Mouse (Mus musculus) activated CD4-positive, CD25-positive, alpha-beta regulatory T cell, adult 4 months (primary cell): ENCODE results near the gene Slc35e1. TPM values are rescaled to one million over a fixed set of nuclear protein-coding genes. Genes with fewer than 3 reads are reported as not detected.

Experiments
- ATAC-seq: one replicate; pipeline ENCODE4 v1.8.0; 2017
- polyA plus RNA-seq, 2 experiments: library from polyadenylated mRNA; unstranded; fragments of 100-300 nt; shearing (Covaris generic); gene quantifications; one replicate each; pipeline ENCODE4 v1.2.1; 2017

Slc35e1 gene
- polyA plus RNA-seq, 2 experiments from 2014 or later, result 6.9 to 7.3 TPM

- no peak for ATAC-seq
Measured at GRCm38 (mm10) chr8:72485456-72486199, 6.8 kb downstream of the Slc35e1 start.

GRCm38 (mm10) chr8:72474826-72475546, 17.4 kb downstream of the Slc35e1 start, which contains the start of gene Cherp:
Cherp (minus strand) TSS chr8:72475226.
- ATAC-seq, result peak; percentile 92

- no peak for ATAC-seq
Measured at GRCm38 (mm10) chr8:72470684-72471083, 21.7 kb downstream of the Slc35e1 start.

- ATAC-seq, result no peak
Measured at GRCm38 (mm10) chr8:72469984-72470383, 22.4 kb downstream of the Slc35e1 start.

GRCm38 (mm10) chr8:72469243-72469642, 23.2 kb downstream of the Slc35e1 start:
- no peak for ATAC-seq

GRCm38 (mm10) chr8:72464211-72464610, 28.2 kb downstream of the Slc35e1 start:
- no peak for ATAC-seq

- ATAC-seq, result no peak
Measured at GRCm38 (mm10) chr8:72459881-72460533, 32.4 kb downstream of the Slc35e1 start.

GRCm38 (mm10) chr8:72458457-72458856, 34.0 kb downstream of the Slc35e1 start:
- ATAC-seq, result no peak

GRCm38 (mm10) chr8:72457806-72458205, 34.6 kb downstream of the Slc35e1 start:
- no peak for ATAC-seq

- no peak for ATAC-seq
Measured at GRCm38 (mm10) chr8:72455317-72455716, 37.1 kb downstream of the Slc35e1 start.

- no peak for ATAC-seq
Measured at GRCm38 (mm10) chr8:72453904-72454303, 38.5 kb downstream of the Slc35e1 start.

GRCm38 (mm10) chr8:72451516-72451915, 40.9 kb downstream of the Slc35e1 start:
- no peak for ATAC-seq

GRCm38 (mm10) chr8:72445071-72445470, 47.3 kb downstream of the Slc35e1 start:
- ATAC-seq, result no peak

- peak; percentile 13 for ATAC-seq
Measured at GRCm38 (mm10) chr8:72443994-72444350, 48.4 kb downstream of the Slc35e1 start.

GRCm38 (mm10) chr8:72443338-72443993, 48.9 kb downstream of the Slc35e1 start, which contains the start of the genes Calr3 and 1700030K09Rik:
Calr3 (minus strand) TSS chr8:72443870.
1700030K09Rik (plus strand) TSS chr8:72443880.
- ATAC-seq, result peak; percentile 100

- ATAC-seq, result no peak
Measured at GRCm38 (mm10) chr8:72438248-72439015, 54.0 kb downstream of the Slc35e1 start.

GRCm38 (mm10) chr8:72434952-72435351, 57.5 kb downstream of the Slc35e1 start:
- ATAC-seq, result no peak

Other genes starting within 250 kb of the Slc35e1 start
- 10 to 100 TPM; 25.8 to 62.2 TPM for gene Gm10282, start 187.4 kb downstream of the Slc35e1 start, polyA plus RNA-seq
- 10 to 100 TPM; 27.6 to 39.0 TPM for gene Klf2, start 173.6 kb downstream of the Slc35e1 start, polyA plus RNA-seq
- gene Eps15l1, start 71.2 kb downstream of the Slc35e1 start, polyA plus RNA-seq, result 10 to 100 TPM; 43.2 to 52.4 TPM
- gene Calr3, start 48.7 kb downstream of the Slc35e1 start, polyA plus RNA-seq, result under 1 TPM; 0.36 to 0.81 TPM
- 1 to 10 TPM; 3.7 to 5.3 TPM for gene 1700030K09Rik, start 48.7 kb downstream of the Slc35e1 start, polyA plus RNA-seq
- 10 to 100 TPM; 52.7 to 65.0 TPM for gene Cherp, start 17.4 kb downstream of the Slc35e1 start, polyA plus RNA-seq
- 1 to 10 TPM; 4.9 to 5.8 TPM for gene Med26, start 55.7 kb upstream of the Slc35e1 start, polyA plus RNA-seq
- 10 to 100 TPM; 81.4 to 85.5 TPM for gene Smim7, start 78.5 kb upstream of the Slc35e1 start, polyA plus RNA-seq
- gene Tmem38a, start 79.4 kb upstream of the Slc35e1 start, polyA plus RNA-seq, result 1 to 10 TPM in 1 of 2 experiments, under 1 TPM in 1; 0.56 to 1.5 TPM
- gene Nwd1, start 154.1 kb upstream of the Slc35e1 start, polyA plus RNA-seq, result not detected
- gene Sin3b, start 230.7 kb upstream of the Slc35e1 start, polyA plus RNA-seq, result 100 to 1,000 TPM; 115 to 120 TPM